Mouse (Mus musculus) neural tube, embryonic 10.5 days (tissue): Measurements from ENCODE around the gene Iffo1.

Source experiments
- DNase-seq: peaks from one replicate; pipeline ENCODE4 v3.0.0-alpha.2; 2017; ENCODE audit warnings: low spot score; ENCODE audit errors: extremely low spot score

Iffo1 gene

GRCm38 (mm10) chr6:125145001-125145400 lies at the start of gene Iffo1:
Gene Iffo1, plus strand, starts transcription at chr6:125145241.
- DNase-seq: peak; percentile 90

GRCm38 (mm10) chr6:125095391-125096278 lies 49.4 kb upstream of the Iffo1 start, which contains the start of gene Chd4:
Gene Chd4, plus strand, starts transcription at chr6:125095981.
- peak; percentile 93 for DNase-seq

GRCm38 (mm10) chr6:125096279-125096596 lies 48.8 kb upstream of the Iffo1 start:
- DNase-seq: no peak

GRCm38 (mm10) chr6:125096597-125097345 lies 48.3 kb upstream of the Iffo1 start:
- DNase-seq: peak; percentile 72

GRCm38 (mm10) chr6:125097346-125097689 lies 47.7 kb upstream of the Iffo1 start:
- DNase-seq: no peak

- DNase-seq: no peak
These were observed 47.1 kb upstream of the Iffo1 start for GRCm38 (mm10) chr6:125097951-125098350.

- no peak for DNase-seq
These were observed 46.5 kb upstream of the Iffo1 start for GRCm38 (mm10) chr6:125098513-125098912.

- no peak for DNase-seq
These were observed 45.5 kb upstream of the Iffo1 start for GRCm38 (mm10) chr6:125099421-125099971.

- no peak for DNase-seq
These were observed 43.6 kb upstream of the Iffo1 start for GRCm38 (mm10) chr6:125101444-125101843.

- no peak for DNase-seq
These were observed 40.8 kb upstream of the Iffo1 start for GRCm38 (mm10) chr6:125104223-125104622.

- DNase-seq: no peak
These were observed 37.3 kb upstream of the Iffo1 start for GRCm38 (mm10) chr6:125107705-125108104.

GRCm38 (mm10) chr6:125109371-125109770 lies 35.7 kb upstream of the Iffo1 start:
- DNase-seq: no peak

GRCm38 (mm10) chr6:125110927-125111326 lies 34.1 kb upstream of the Iffo1 start:
- no peak for DNase-seq

GRCm38 (mm10) chr6:125112553-125112952 lies 32.5 kb upstream of the Iffo1 start:
- no peak for DNase-seq

- no peak for DNase-seq
These were observed 25.7 kb upstream of the Iffo1 start for GRCm38 (mm10) chr6:125119387-125119786.

- DNase-seq: no peak
These were observed 16.3 kb upstream of the Iffo1 start for GRCm38 (mm10) chr6:125128724-125129123.

- DNase-seq: no peak
These were observed 15.2 kb upstream of the Iffo1 start for GRCm38 (mm10) chr6:125129710-125130402.

- peak; percentile 98 for DNase-seq
These were observed 13.5 kb upstream of the Iffo1 start, which contains the start of gene Nop2 for GRCm38 (mm10) chr6:125131302-125132156. Gene Nop2, plus strand, starts transcription at chr6:125131909.

GRCm38 (mm10) chr6:125132470-125132869 lies 12.6 kb upstream of the Iffo1 start:
- DNase-seq: no peak

- peak; percentile 50 for DNase-seq
These were observed 7.9 kb upstream of the Iffo1 start for GRCm38 (mm10) chr6:125137002-125137671.
